Mouse (Mus musculus) frontal cortex, postnatal 25 days (tissue): ENCODE results near the gene Clec2e.

Source experiments
- DNase-seq, 2 experiments: peaks; one replicate each; pipeline ENCODE4 v3.0.0; 2022; ENCODE audit warnings: low spot score in 2 of 2

The Clec2e gene

GRCm38 (mm10) chr6:129058013-129058412 lies 42.7 kb downstream of the Clec2e start:
- no peak for DNase-seq

DNA sequence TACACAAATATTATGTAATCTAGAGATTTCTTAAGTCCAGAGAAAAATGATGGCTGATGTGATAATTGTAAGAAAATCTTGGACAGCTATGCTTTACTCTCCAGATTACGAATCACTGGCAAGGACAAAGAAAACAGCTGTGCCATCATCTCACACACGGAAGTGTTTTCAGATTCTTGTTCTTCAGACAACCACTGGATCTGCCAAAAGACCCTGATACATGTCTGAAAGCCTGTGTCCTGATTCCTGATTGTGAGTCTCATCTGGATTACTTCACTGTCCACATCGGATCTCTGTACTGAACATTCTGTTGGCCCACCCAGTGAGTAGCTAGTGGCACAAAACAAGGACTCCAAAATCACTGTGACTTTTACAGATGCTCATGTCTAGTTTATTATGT lies 44.5 kb downstream of the Clec2e start:
- DNase-seq = no peak

- no peak for DNase-seq
Observed at GRCm38 (mm10) chr6:129051731-129052130, 49.0 kb downstream of the Clec2e start.

GRCm38 (mm10) chr6:129051086-129051485 lies 49.6 kb downstream of the Clec2e start:
- DNase-seq = no peak

DNA sequence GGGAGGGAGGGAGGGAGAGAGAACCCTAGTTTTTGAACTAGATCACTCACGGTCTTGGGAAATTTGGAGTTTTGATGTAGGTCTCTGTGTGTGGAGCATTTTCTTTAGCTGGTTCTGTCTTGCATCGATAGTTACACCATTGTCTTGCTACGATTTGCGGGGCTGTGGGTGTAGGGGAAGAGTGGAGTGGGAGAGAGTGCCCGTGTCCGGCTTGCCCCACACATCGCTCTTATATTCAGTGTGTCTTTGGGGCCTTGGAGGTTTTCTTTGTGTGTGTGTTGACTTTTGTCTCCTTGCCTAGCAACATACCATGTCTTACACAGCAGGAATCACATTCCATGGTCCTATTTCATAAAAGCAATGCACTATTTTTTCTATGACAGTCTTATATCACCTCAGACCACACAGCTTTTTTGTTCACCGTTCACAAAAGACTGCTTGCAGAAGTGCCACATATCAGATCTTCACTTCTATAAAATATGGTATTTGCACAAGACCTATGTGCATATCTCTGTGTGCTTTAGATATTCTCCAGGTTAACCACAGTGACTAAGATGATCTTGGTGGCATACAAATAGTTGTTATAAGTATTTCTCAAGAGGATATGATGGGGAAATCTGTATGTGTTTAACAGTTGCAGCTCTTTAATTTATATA lies 51.0 kb downstream of the Clec2e start:
- no peak for DNase-seq

GRCm38 (mm10) chr6:129048857-129049473 lies 51.7 kb downstream of the Clec2e start:
- no peak for DNase-seq

DNA sequence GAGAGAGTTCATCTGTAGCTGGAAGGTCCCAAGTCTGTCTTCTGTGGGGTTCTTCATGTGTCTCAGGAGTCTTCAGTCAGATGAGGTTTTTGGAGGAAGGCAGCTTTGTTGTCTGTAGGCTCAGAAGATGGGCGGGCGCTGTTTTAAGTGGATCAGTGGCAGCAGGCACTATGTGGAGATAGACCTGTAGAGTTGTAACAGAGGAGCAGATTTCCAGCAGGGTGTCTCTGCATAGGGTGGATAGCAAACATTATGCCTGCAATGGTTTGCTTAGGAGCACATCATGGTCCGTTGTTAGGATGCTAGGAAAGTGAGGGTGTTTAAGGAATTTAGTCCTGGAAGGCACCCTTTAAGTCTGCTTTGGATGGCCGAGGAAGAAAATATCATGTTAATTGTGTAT lies 52.3 kb downstream of the Clec2e start:
- no peak for DNase-seq

DNA sequence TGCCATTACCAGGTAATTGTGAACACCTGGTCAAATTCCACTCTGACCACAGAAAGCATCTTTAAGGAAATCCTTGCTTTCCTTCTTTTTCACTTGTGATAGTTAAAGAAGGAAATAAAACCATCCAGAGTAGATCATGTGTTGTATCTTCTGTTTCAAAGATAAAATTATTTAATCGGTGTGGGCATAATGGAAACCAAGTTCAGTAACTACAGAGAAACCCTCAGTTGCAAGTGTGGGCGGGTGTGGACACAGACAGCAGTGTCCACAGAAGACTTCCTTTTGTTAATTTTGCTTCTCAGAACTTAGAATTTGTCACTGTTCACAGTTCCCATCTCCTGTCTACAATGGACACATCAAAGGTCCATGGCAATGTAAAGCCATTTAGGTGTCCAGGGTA lies 55.1 kb downstream of the Clec2e start, which contains the start of gene Klrb1f:
Gene Klrb1f (plus strand): TSS at position 301 of the 400 bp plus-strand sequence.
- no peak for DNase-seq

GRCm38 (mm10) chr6:129042470-129042869 lies 58.2 kb downstream of the Clec2e start:
- DNase-seq = no peak
